Mouse (Mus musculus) liver, postnatal 0 days (tissue): ENCODE measurements around the gene Gm21987.

ENCODE experiments used
- CTCF ChIP-seq: sonication (generic); IDR thresholded peaks from 2 replicates; pipeline ENCODE4 v1.5.1; 2016; ENCODE audit warnings: antibody characterized with exemption, low read depth
- EP300 ChIP-seq: IDR thresholded peaks from 2 replicates; pipeline ENCODE4 v1.6.1; 2016; ENCODE audit warnings: antibody characterized with exemption, low read depth, mild to moderate bottlenecking

- no peak for TF ChIP-seq CTCF
- no peak for TF ChIP-seq EP300
Measured at GRCm38 (mm10) chr16:38363256-38363595, 16.4 kb downstream of the Gm21987 start.
